Mouse (Mus musculus): ENCODE data around the gene Slc25a21. TPM values are rescaled to one million over a fixed set of nuclear protein-coding genes. Genes with fewer than 3 reads are reported as not detected.

The Slc25a21 gene
- total RNA-seq, 4 experiments from 2014 or later, result 0.68 to 1.7 (median 1.1) TPM

- no peak for DNase-seq (ENCODE audit: low spot score in 2 of 2)
These were observed 503.7 kb downstream of the Slc25a21 start for GRCm38 (mm10) chr12:56693411-56694098.

GRCm38 (mm10) chr12:56692536-56692935, 504.7 kb downstream of the Slc25a21 start:
- no peak for DNase-seq (ENCODE audit: low spot score in 2 of 2)

- no peak for DNase-seq (ENCODE audit: low spot score in 2 of 2)
These were observed 505.7 kb downstream of the Slc25a21 start, which contains the start of gene Pax9 for GRCm38 (mm10) chr12:56691427-56692079. Pax9 (plus strand) TSS chr12:56691767.

DNA sequence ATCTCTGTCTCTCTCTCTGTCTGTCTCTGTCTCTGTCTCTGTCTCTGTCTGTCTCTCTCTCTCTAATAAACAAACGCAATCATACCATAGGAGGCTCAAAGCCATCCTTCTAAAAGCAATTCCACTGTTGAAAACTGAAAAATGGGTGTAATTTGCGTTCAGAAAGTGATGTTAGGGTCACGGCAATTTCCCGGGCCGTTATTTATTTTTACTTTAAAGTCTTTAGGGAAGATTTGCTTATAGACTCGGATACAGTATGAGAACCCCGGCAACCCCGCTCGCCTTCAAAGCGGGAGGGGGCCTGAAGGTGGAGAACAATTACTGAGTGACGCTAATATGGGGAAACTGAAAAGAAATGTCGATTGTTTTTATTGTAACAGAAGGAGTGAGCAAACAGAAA, 506.3 kb downstream of the Slc25a21 start:
- no peak for DNase-seq (ENCODE audit: low spot score in 2 of 2)

DNA sequence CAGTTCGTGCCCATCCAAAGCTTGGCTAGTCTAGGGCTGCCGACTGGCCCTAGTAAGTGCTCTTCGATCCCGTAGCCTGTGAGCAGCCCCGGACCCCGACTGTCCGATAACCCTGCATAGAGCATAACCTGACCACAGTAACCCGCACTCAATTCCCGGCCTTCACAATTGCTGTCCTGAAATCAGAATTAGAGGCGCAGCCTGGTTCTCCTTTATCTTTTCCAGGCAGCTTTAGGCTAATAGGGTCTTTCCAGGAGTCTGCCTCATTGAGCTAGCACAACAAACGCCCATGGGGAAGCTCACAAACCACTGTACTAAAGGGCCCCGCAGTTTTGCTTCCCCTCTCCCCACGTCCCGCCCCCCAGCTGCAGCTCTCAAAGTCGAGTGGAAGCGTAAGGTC, 506.9 kb downstream of the Slc25a21 start:
- no peak for DNase-seq (ENCODE audit: low spot score in 2 of 2)

- no peak for DNase-seq (ENCODE audit: low spot score in 2 of 2)
These were observed 507.5 kb downstream of the Slc25a21 start for GRCm38 (mm10) chr12:56689736-56690135.

DNA sequence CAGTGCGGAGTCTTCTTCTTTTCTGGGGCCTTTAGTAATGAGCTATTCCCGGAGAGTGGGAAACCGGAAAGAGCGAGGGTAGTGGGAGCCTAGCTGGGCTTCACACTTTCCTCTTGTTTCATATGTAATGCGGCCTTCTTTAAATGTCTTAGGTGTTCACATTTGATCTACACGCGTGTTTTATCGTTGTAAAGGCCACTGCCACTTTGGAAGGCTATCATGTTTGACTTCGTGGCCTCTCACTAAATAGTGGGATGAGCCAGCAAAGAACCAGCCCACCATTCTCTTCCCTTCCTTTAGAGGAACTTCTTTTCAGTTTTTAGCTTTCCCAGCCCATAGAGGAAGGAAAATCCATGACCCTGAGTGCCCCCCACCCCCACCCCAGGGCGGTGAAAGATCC, 507.9 kb downstream of the Slc25a21 start:
- DNase-seq (ENCODE audit: low spot score in 2 of 2), result no peak

GRCm38 (mm10) chr12:56688920-56689319, 508.4 kb downstream of the Slc25a21 start:
- no peak for DNase-seq (ENCODE audit: low spot score in 2 of 2)

DNA sequence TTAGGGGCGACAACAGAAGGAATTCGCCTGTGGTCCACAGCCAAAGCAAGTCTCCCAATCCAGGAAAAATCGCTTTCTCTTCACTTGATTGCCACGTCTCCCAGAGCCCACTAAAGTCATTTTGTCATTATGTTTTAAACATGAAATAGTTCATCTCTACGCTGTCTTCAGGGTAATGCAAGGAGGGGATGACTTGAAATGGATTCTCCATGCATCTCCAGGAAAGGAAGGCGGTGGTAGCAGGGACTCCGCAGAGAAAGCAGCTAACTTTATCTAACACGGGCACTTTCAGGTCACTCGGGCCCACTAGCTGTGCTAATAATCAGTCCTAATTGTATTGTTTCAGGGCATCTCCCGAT, 508.8 kb downstream of the Slc25a21 start:
- DNase-seq (ENCODE audit: low spot score in 2 of 2), result no peak

GRCm38 (mm10) chr12:56687640-56688481, 509.4 kb downstream of the Slc25a21 start:
- DNase-seq (ENCODE audit: low spot score in 2 of 2), result no peak

DNA sequence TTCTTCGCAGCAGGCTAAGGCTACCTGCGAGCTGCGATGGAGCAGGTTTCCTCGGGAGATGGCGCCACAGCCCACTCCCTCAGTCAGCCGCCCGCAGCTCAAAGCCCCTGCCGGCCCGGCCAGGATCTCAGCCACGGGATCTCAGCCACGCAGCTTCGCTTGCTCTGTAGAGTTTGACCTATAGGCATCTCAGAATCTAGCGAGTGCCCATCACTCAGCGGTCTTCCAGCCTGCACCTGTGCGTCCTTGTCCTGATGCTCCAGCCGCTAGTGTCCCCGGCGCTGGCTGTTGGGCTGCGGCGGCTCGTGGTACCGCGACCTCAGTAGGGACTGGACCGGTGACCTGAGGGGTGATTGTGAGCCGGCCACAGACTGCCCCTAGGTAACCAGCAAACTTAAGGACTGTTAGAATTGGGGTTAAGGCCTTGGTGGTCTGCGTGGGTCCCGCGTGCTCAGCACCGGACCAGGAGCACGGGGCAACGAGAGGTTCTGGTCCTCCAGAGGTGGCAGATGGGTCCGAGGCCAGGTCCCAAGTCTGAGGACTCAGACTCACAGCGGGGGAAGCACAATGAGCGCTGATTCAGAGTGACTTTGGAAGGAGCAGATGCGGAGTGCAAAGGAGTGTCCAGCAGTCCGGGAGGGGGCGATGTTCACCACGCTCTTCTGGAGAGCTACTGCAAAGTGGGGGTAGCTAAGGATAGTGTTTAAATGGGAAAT, 516.0 kb downstream of the Slc25a21 start:
- DNase-seq (ENCODE audit: low spot score in 2 of 2), result no peak

DNA sequence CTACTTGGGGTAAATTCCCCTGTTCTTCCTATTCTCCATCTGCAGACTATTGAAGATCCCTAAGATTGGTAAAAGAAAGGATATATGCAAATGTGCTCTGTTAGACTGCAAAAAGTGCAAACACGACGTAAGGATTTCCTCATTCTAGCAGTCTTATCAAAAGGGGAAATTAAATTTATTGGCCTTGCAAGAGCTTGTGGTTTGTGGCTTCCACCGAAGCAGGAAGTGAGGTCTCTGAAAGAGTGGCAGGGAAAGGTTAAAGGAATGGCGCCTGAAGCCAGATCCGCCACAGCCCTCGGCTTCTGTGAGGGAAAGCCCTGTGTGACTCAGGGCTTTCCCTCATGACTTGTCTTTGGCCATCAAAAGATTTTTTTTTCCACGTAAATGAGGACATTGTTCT, 519.7 kb downstream of the Slc25a21 start:
- DNase-seq (ENCODE audit: low spot score in 2 of 2), result no peak

GRCm38 (mm10) chr12:56674726-56675125, 522.5 kb downstream of the Slc25a21 start:
- no peak for DNase-seq (ENCODE audit: low spot score in 2 of 2)

- no peak for DNase-seq (ENCODE audit: low spot score in 2 of 2)
These were observed 526.5 kb downstream of the Slc25a21 start for GRCm38 (mm10) chr12:56670795-56671194.

- DNase-seq (ENCODE audit: low spot score in 2 of 2), result no peak
These were observed 527.7 kb downstream of the Slc25a21 start for GRCm38 (mm10) chr12:56669451-56670122.

Other genes with a start within 250 kb of the Slc25a21 start
- 10 to 100 TPM; 14.1 to 16.2 (median 15.3) TPM for gene Prps1l3, start 32.9 kb upstream of the Slc25a21 start, total RNA-seq (2022)
- 10 to 100 TPM in 1 of 4 experiments, 1 to 10 TPM in 3; 7.9 to 13.1 (median 8.4) TPM for gene Mipol1, start 33.0 kb upstream of the Slc25a21 start, total RNA-seq (2022)

Data from left cerebral cortex, adult 8-10 months (tissue).